Mouse (Mus musculus) right cerebral cortex, postnatal 10 days (tissue): Measurements from ENCODE around the gene Hivep3.
A peak's percentile ranks its signal among the peaks of the same experiment; 100 is the strongest.

Experiments used
- DNase-seq, 2 experiments: peaks; one replicate each; pipeline ENCODE4 v3.0.0; 2021; ENCODE audit warnings: low spot score in 2 of 2

Gene Hivep3

GRCm38 (mm10) chr4:119815133-119815792 is 81.7 kb downstream of the Hivep3 start:
- no peak for DNase-seq

GRCm38 (mm10) chr4:119815793-119816161 is 82.2 kb downstream of the Hivep3 start:
- no peak for DNase-seq

- DNase-seq: peak; percentile 53 to 62
Measured at GRCm38 (mm10) chr4:119816620-119817356, 83.2 kb downstream of the Hivep3 start.

GRCm38 (mm10) chr4:119825956-119826355 is 92.4 kb downstream of the Hivep3 start:
- no peak for DNase-seq

- peak in 1 of 2 experiments; percentile 16 for DNase-seq
Measured at GRCm38 (mm10) chr4:119828386-119828785, 94.8 kb downstream of the Hivep3 start.

- DNase-seq: no peak
Measured at GRCm38 (mm10) chr4:119828996-119829395, 95.4 kb downstream of the Hivep3 start.

GRCm38 (mm10) chr4:119833333-119833732 is 99.7 kb downstream of the Hivep3 start:
- peak in 1 of 2 experiments; percentile 18 for DNase-seq

GRCm38 (mm10) chr4:119833884-119834283 is 100.3 kb downstream of the Hivep3 start:
- DNase-seq: peak in 1 of 2 experiments; percentile 6

GRCm38 (mm10) chr4:119836181-119836580 is 102.6 kb downstream of the Hivep3 start:
- DNase-seq: peak in 1 of 2 experiments; percentile 10

GRCm38 (mm10) chr4:119837505-119838065 is 104.0 kb downstream of the Hivep3 start:
- peak in 1 of 2 experiments; percentile 19 for DNase-seq

- DNase-seq: no peak
Measured at GRCm38 (mm10) chr4:119838308-119838707, 104.7 kb downstream of the Hivep3 start.

GRCm38 (mm10) chr4:119843294-119843693 is 109.7 kb downstream of the Hivep3 start:
- DNase-seq: peak in 1 of 2 experiments; percentile 28

GRCm38 (mm10) chr4:119844267-119844666 is 110.7 kb downstream of the Hivep3 start:
- DNase-seq: no peak

GRCm38 (mm10) chr4:119845596-119846161 is 112.1 kb downstream of the Hivep3 start:
- no peak for DNase-seq

GRCm38 (mm10) chr4:119852483-119852882 is 118.9 kb downstream of the Hivep3 start:
- peak in 1 of 2 experiments; percentile 39 for DNase-seq

- peak in 1 of 2 experiments; percentile 29 for DNase-seq
Measured at GRCm38 (mm10) chr4:119854307-119855144, 120.9 kb downstream of the Hivep3 start.

GRCm38 (mm10) chr4:119859454-119859853 is 125.9 kb downstream of the Hivep3 start:
- no peak for DNase-seq

GRCm38 (mm10) chr4:119861001-119861400 is 127.4 kb downstream of the Hivep3 start:
- no peak for DNase-seq

GRCm38 (mm10) chr4:119865827-119866455 is 132.4 kb downstream of the Hivep3 start:
- no peak for DNase-seq

- no peak for DNase-seq
Measured at GRCm38 (mm10) chr4:119867132-119867531, 133.5 kb downstream of the Hivep3 start.

GRCm38 (mm10) chr4:119870411-119870810 is 136.8 kb downstream of the Hivep3 start:
- DNase-seq: no peak
